30 mouse cellular contexts compared by ENCODE assay signal in genomic region chr7:104810335-104810734, GRCm38 (mm10). TPM values are rescaled to one million over a fixed set of nuclear protein-coding genes. Genes with fewer than 3 reads are reported as not detected.
"Had no signal": no experiment of that assay in that cellular context is flagged by ENCODE, and none has a peak within 500 bp of the region (broad histone marks: within the 10 kb centered on the region; RNA-seq: fewer than 3 reads in every experiment).

No protein-coding gene starts in this region.

RNA-seq across cellular contexts. Expression of gene Usp17lb, which starts 32.1 kb away (rescaled TPM):
- polyA plus RNA-seq: limb, embryonic 10.5 days; limb, embryonic 11.5 days; limb, embryonic 12.5 days; limb, embryonic 13.5 days; limb, embryonic 14.5 days; limb, embryonic 15.5 days; liver, adult 2 months; liver, embryonic 11.5 days; liver, embryonic 12.5 days; liver, embryonic 13.5 days; liver, embryonic 14.5 days; liver, embryonic 15.5 days; liver, embryonic 16.5 days; liver, postnatal 0 days; lung, adult 2 months; lung, embryonic 14.5 days; lung, embryonic 15.5 days; lung, embryonic 16.5 days; lung, postnatal 0 days; macrophage; midbrain, embryonic 10.5 days; midbrain, embryonic 11.5 days; midbrain, embryonic 12.5 days; midbrain, embryonic 13.5 days; midbrain, embryonic 14.5 days; midbrain, embryonic 15.5 days; midbrain, embryonic 16.5 days; midbrain, postnatal 0 days; neural tube, embryonic 11.5 days; neural tube, embryonic 12.5 days had no signal

RNA-seq across cellular contexts. Expression of gene Usp17le, which starts 33.1 kb away (rescaled TPM):
- polyA plus RNA-seq: limb, embryonic 10.5 days; limb, embryonic 11.5 days; limb, embryonic 12.5 days; limb, embryonic 13.5 days; limb, embryonic 14.5 days; limb, embryonic 15.5 days; liver, adult 2 months; liver, embryonic 11.5 days; liver, embryonic 12.5 days; liver, embryonic 13.5 days; liver, embryonic 14.5 days; liver, embryonic 15.5 days; liver, embryonic 16.5 days; liver, postnatal 0 days; lung, adult 2 months; lung, embryonic 14.5 days; lung, embryonic 15.5 days; lung, embryonic 16.5 days; lung, postnatal 0 days; macrophage; midbrain, embryonic 10.5 days; midbrain, embryonic 11.5 days; midbrain, embryonic 12.5 days; midbrain, embryonic 13.5 days; midbrain, embryonic 14.5 days; midbrain, embryonic 15.5 days; midbrain, embryonic 16.5 days; midbrain, postnatal 0 days; neural tube, embryonic 11.5 days; neural tube, embryonic 12.5 days had no signal

RNA-seq across cellular contexts. Expression of gene Usp17la, which starts 46.5 kb away (rescaled TPM):
- polyA plus RNA-seq: limb, embryonic 10.5 days; limb, embryonic 11.5 days; limb, embryonic 12.5 days; limb, embryonic 13.5 days; limb, embryonic 14.5 days; limb, embryonic 15.5 days; liver, adult 2 months; liver, embryonic 11.5 days; liver, embryonic 12.5 days; liver, embryonic 13.5 days; liver, embryonic 14.5 days; liver, embryonic 15.5 days; liver, embryonic 16.5 days; liver, postnatal 0 days; lung, adult 2 months; lung, embryonic 14.5 days; lung, embryonic 15.5 days; lung, embryonic 16.5 days; lung, postnatal 0 days; macrophage; midbrain, embryonic 10.5 days; midbrain, embryonic 11.5 days; midbrain, embryonic 12.5 days; midbrain, embryonic 13.5 days; midbrain, embryonic 14.5 days; midbrain, embryonic 15.5 days; midbrain, embryonic 16.5 days; midbrain, postnatal 0 days; neural tube, embryonic 11.5 days; neural tube, embryonic 12.5 days had no signal
